Mouse (Mus musculus) urinary bladder, adult 2 months (tissue): Measurements from ENCODE around the gene Cdhr3. TPM values are rescaled to one million over a fixed set of nuclear protein-coding genes. Genes with fewer than 3 reads are reported as not detected.
"Not testable (repeated sequence)": the region's sequence is repeated elsewhere in the genome, so short reads cannot be mapped to it uniquely, and the experiment has no call there.

ENCODE experiments used
- DNase-seq: peaks from one replicate; pipeline ENCODE4 v3.0.0; 2022; ENCODE audit warnings: low spot score
- polyA plus RNA-seq: library from polyadenylated mRNA; depleted of rRNA; stranded (reverse); fragments of >200 nt; gene quantifications from 2 replicates; pipeline ENCODE4 v1.2.3, GENCODE M21; 2012

The Cdhr3 gene
- polyA plus RNA-seq, 1 experiment = not detected

GRCm38 (mm10) chr12:33076309-33076708 is 16.4 kb downstream of the Cdhr3 start:
- no peak for DNase-seq

GRCm38 (mm10) chr12:33071901-33072672 is 20.6 kb downstream of the Cdhr3 start:
- DNase-seq = no peak

- no peak for DNase-seq
Measured at GRCm38 (mm10) chr12:33068977-33069376, 23.7 kb downstream of the Cdhr3 start.

GRCm38 (mm10) chr12:33066355-33066754 is 26.3 kb downstream of the Cdhr3 start:
- no peak for DNase-seq

GRCm38 (mm10) chr12:33065162-33065561 is 27.5 kb downstream of the Cdhr3 start:
- no peak for DNase-seq

GRCm38 (mm10) chr12:33064266-33064665 is 28.4 kb downstream of the Cdhr3 start:
- no peak for DNase-seq

GRCm38 (mm10) chr12:33063250-33063649 is 29.4 kb downstream of the Cdhr3 start:
- DNase-seq = no peak

- DNase-seq = not testable (repeated sequence)
Measured at GRCm38 (mm10) chr12:33062379-33062778, 30.3 kb downstream of the Cdhr3 start.

GRCm38 (mm10) chr12:33061651-33062050 is 31.0 kb downstream of the Cdhr3 start:
- DNase-seq = no peak

- DNase-seq = no peak
Measured at GRCm38 (mm10) chr12:33057231-33058048, 35.2 kb downstream of the Cdhr3 start.

GRCm38 (mm10) chr12:33056574-33056973 is 36.1 kb downstream of the Cdhr3 start:
- DNase-seq = no peak

- DNase-seq = no peak
Measured at GRCm38 (mm10) chr12:33056074-33056473, 36.6 kb downstream of the Cdhr3 start.

GRCm38 (mm10) chr12:33053746-33054145 is 38.9 kb downstream of the Cdhr3 start:
- no peak for DNase-seq

- DNase-seq = no peak
Measured at GRCm38 (mm10) chr12:33053311-33053710, 39.4 kb downstream of the Cdhr3 start.

GRCm38 (mm10) chr12:33048391-33048790 is 44.3 kb downstream of the Cdhr3 start:
- DNase-seq = no peak

- DNase-seq = no peak
Measured at GRCm38 (mm10) chr12:33046434-33046833, 46.2 kb downstream of the Cdhr3 start.

GRCm38 (mm10) chr12:33045533-33046361 is 46.9 kb downstream of the Cdhr3 start:
- DNase-seq = no peak

- DNase-seq = no peak
Measured at GRCm38 (mm10) chr12:33041476-33041875, 51.2 kb downstream of the Cdhr3 start.

GRCm38 (mm10) chr12:33040811-33041210 is 51.9 kb downstream of the Cdhr3 start:
- DNase-seq = no peak

- DNase-seq = no peak
Measured at GRCm38 (mm10) chr12:33038676-33039075, 54.0 kb downstream of the Cdhr3 start.

GRCm38 (mm10) chr12:33035719-33036521 is 56.8 kb downstream of the Cdhr3 start:
- no peak for DNase-seq
